Mouse (Mus musculus) kidney, embryonic 15.5 days (tissue): ENCODE data around the gene Mertk. TPM values are rescaled to one million over a fixed set of nuclear protein-coding genes. Genes with fewer than 3 reads are reported as not detected.
"Not testable (repeated sequence)": the region's sequence is repeated elsewhere in the genome, so short reads cannot be mapped to it uniquely, and the experiment has no call there.

Experiments
- ATAC-seq: fragments of 200-750 bp; cut with Nextera tagmentation; replicated peaks from 2 replicates; pipeline ENCODE4 v1.8.0; 2017; ENCODE audit warnings: moderate TSS enrichment; ENCODE audit not compliant: low FRiP score
- H3K27ac ChIP-seq: fragments of 300-500 bp; sonication (generic); 2 replicates; pipeline ENCODE4 v1.5.1; 2015; ENCODE audit warnings: mild to moderate bottlenecking, inconsistent platforms
- H3K27me3 ChIP-seq: fragments of 300-500 bp; sonication (generic); 2 replicates; pipeline ENCODE4 v1.6.1; 2015; ENCODE audit warnings: inconsistent platforms
- H3K36me3 ChIP-seq: fragments of 300-500 bp; sonication (generic); 2 replicates; pipeline ENCODE4 v1.6.1; 2015; ENCODE audit warnings: inconsistent platforms
- H3K4me1 ChIP-seq: fragments of 300-500 bp; sonication (generic); 2 replicates; pipeline ENCODE4 v1.6.1; 2015; ENCODE audit warnings: inconsistent platforms
- H3K4me2 ChIP-seq: fragments of 300-500 bp; sonication (generic); 2 replicates; pipeline ENCODE4 v1.6.1; 2015; ENCODE audit warnings: moderate library complexity, mild to moderate bottlenecking, inconsistent platforms
- H3K4me3 ChIP-seq: fragments of 300-500 bp; sonication (generic); replicated peaks from 2 replicates; pipeline ENCODE4 v1.5.1; 2015; ENCODE audit warnings: mild to moderate bottlenecking, inconsistent platforms
- H3K9ac ChIP-seq: fragments of 300-500 bp; sonication (generic); 2 replicates; pipeline ENCODE4 v1.6.1; 2015; ENCODE audit warnings: mild to moderate bottlenecking, inconsistent platforms
- H3K9me3 ChIP-seq: fragments of 300-500 bp; sonication (generic); replicated peaks from 2 replicates; pipeline ENCODE4 v1.6.1; 2016; ENCODE audit warnings: inconsistent platforms
- WGBS: fragments of 180-500 bp; shearing (Covaris S2); methylation state at CpG from one replicate; pipeline ENCODE4 v1.1.7; 2015; ENCODE audit warnings: mixed read lengths; 5-methylcytosine and 5-hydroxymethylcytosine counted together
- polyA plus RNA-seq: library from polyadenylated mRNA; unstranded; fragments of >200 nt; fragmentation: Nextera tagmentation; extraction: Ambion mirVana; gene quantifications from 2 replicates; pipeline ENCODE4 v1.2.1, GENCODE M21; 2015

The Mertk gene
- 11.5 and 11.7 TPM in 2 replicates for polyA plus RNA-seq

DNA sequence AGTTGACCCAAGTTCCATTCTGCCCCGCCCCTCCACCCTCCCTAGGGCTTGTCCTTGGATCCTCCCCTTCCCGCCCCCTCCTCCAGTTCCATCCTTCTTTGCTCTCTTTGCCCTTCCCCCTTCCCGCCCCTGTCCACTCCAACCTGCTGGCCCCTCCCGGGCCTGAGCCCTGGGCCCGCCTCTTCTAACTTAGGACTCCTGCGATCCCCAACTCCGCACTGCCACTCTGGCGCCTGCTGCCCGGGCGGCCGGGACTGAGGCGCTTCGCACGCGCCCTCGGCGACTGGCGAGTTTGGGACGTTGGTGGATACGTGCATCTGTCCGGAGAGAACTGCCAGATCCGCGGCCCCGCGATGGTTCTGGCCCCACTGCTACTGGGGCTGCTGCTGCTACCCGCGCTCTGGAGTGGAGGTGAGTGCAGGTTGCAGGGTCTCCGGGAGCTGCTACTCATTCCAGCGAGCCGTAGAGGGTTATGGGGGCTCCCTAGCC, at the start of gene Mertk:
Gene Mertk (plus strand): TSS at position 264 of the 489 bp plus-strand sequence.
- peak within 1 kb of the TSS; percentile 97 for H3K27ac ChIP-seq
- peak within 1 kb of the TSS; percentile 85 for H3K4me3 ChIP-seq
- no peaks in the 10 kb centered on the region for H3K9me3 ChIP-seq
- no peaks in the 10 kb centered on the region for H3K27me3 ChIP-seq
- peak; percentile 94 for ATAC-seq
- peak within 1 kb of the TSS; percentile 89 for H3K4me2 ChIP-seq
- H3K36me3 ChIP-seq, result peaks cover 3% of the 10 kb centered on the region; the same call in 1 of the 2 replicates
- H3K9ac ChIP-seq, result peak within 1 kb of the TSS; percentile 89
- peaks cover 12% of the 10 kb centered on the region for H3K4me1 ChIP-seq
- under 1% methylated on average over 30 of the region's 30 CpGs for WGBS

DNA sequence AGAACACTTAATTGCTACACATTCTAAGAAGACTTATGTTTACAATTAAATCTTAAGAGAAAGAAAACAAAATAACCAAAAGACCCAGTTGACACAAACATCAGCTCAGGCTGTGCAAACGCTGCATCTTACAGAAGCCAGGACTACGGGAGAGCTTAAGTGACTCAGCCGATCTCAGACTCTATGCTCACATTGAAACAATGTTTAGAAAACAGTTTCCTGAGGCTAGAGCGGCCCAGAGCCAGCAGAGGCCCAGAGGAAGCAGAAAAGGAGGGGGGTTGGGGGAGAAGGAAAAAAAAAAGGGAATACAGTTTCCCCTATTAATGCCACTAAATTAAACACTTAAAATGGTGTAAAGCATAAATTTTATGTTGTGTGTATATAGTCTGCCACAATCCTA, 18.1 kb upstream of the Mertk start:
- H3K4me2 ChIP-seq, result no peak overlapping the region
- H3K36me3 ChIP-seq, result peaks cover 91% of the 10 kb centered on the region
- H3K4me1 ChIP-seq, result peaks cover 4% of the 10 kb centered on the region
- H3K27me3 ChIP-seq, result no peaks in the 10 kb centered on the region
- WGBS, result 74% methylated on average over 4 of the region's 4 CpGs
- no peak overlapping the region for H3K9ac ChIP-seq
- ATAC-seq, result no peak
- H3K27ac ChIP-seq, result no peak overlapping the region
- no peak overlapping the region for H3K4me3 ChIP-seq
- no peaks in the 10 kb centered on the region for H3K9me3 ChIP-seq

DNA sequence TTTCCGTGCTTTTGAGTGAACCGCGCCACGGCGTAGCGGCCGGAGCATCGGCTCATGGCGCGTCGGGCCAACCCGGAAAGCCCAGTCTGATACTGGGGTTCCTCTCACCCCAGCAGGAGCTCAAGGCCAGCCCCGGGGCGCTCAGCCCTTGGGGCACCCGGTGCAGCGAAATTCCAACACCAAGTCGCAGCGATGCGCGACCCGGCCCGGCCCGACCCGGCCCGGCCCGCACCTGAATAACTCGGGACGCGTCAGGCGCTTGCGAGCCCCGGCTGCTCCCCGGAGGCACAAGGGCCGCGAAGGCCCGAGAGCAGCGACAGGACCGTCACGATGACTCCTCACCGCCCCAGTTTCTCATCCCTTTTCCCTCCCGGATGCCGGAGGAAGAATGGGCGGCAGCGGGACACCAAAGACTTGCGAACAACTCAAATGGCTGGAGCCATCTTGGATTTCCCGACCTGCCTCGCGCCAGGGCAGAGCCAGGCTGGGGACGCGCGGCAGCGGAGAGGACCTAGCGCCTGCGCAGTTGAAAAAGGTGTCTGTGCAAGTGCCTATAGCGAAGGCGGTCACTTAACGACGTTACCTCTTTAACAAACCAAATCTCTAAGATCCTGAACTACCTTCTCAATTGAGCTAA, 11.7 kb upstream of the Mertk start, which contains the start of gene Anapc1:
Gene Anapc1 (minus strand): TSS at position 471 of the 637 bp plus-strand sequence.
- H3K27me3 ChIP-seq, result no peaks in the 10 kb centered on the region
- H3K27ac ChIP-seq, result peak within 1 kb of the TSS; percentile 94
- H3K4me3 ChIP-seq, result peak within 1 kb of the TSS; percentile 85
- under 1% methylated on average over 58 of the region's 58 CpGs for WGBS
- H3K9ac ChIP-seq, result peak within 1 kb of the TSS; percentile 96
- ATAC-seq, result peak; percentile 97
- peaks cover 30% of the 10 kb centered on the region for H3K36me3 ChIP-seq
- H3K9me3 ChIP-seq, result no peaks in the 10 kb centered on the region
- H3K4me1 ChIP-seq, result peaks cover 13% of the 10 kb centered on the region
- H3K4me2 ChIP-seq, result peak within 1 kb of the TSS; percentile 65

DNA sequence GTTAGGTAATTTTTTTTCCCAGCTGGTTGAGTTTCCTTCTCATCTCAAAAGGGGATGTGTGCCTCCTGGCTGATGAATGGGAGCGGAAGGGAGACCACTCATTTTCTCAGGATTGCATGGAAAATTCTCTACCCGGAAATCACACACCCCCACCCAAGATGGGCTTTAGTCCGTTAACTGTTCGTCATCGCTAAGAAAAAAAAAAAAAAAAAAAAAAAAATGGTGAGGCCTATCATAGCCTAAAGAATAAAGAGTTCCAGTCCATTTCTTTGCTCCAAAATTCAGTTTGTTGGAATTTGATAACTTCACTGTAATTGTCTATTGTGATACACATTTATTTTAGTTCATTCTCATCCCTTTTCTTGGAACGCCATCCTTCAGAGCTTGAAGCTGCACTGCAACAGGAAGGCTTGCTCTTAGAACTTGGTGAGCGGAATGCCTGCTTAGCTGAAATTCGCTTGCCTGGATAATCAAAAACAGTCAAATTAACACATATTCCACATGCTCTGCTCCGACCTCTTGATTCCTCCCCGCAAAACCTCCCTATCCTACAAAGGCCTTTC, 11.1 kb upstream of the Mertk start:
- Histone ChIP-seq H3K9ac (peak overlapping the region; percentile 96), H3K27ac (peak overlapping the region; percentile 94), H3K9me3 (no peaks in the 10 kb centered on the region), H3K4me3 (peak overlapping the region; percentile 85), H3K4me1 (peaks cover 13% of the 10 kb centered on the region), H3K4me2 (peak overlapping the region; percentile 65), H3K27me3 (no peaks in the 10 kb centered on the region), H3K36me3 (peaks cover 26% of the 10 kb centered on the region)
- ATAC-seq, result peak; percentile 55
- 47% methylated on average over 10 of the region's 10 CpGs for WGBS

DNA sequence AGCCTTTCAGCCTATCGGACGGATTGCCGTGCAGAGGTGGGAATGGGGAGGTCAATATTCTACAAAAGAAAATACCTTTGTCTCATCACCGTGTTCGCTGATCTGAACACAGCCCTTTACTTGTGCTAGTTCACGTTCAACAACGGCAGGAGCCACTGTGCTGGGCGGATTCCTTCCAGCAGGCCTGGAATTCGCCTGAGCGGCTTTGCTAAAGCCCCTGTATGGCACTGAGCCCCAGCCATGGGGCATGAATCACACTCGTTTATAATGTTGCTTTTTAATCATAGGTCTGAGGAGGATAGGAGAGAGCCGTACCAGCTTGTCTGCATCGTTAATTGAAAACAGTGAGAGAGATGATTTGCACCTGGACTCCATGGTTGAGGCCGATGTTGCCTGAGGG, 6.4 kb upstream of the Mertk start:
- no peak overlapping the region for H3K4me2 ChIP-seq
- ATAC-seq, result no peak

DNA sequence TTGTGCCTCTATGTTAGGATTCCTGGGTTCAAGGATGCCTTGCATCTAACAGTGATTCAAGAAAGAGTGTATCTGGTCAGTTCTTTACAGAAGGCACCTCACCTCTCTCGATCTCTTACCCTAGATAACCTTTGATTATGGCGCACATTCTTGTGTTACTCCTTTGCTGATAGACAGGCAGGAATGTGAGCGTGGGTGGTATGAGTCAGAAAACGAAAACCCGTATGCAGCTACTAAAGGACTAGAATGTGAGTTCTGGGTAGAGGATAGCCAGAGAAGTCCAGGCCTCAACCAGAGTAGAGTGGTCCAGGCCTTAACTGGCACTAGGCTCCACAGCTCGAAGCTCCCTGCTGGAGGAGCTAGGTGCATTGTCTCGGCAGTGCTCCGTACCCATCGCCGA, 6.0 kb upstream of the Mertk start:
- ATAC-seq, result no peak
- WGBS, result 86% methylated on average over 10 of the region's 10 CpGs
- H3K4me1 ChIP-seq, result peaks cover 5% of the 10 kb centered on the region
- H3K36me3 ChIP-seq, result no peaks in the 10 kb centered on the region
- no peak overlapping the region for H3K4me2 ChIP-seq
- no peak overlapping the region for H3K27ac ChIP-seq
- H3K27me3 ChIP-seq, result no peaks in the 10 kb centered on the region
- H3K4me3 ChIP-seq, result no peak overlapping the region
- H3K9ac ChIP-seq, result no peak overlapping the region
- H3K9me3 ChIP-seq, result no peaks in the 10 kb centered on the region

More for the DNA sequence above, 6.4 kb upstream of the Mertk start:
- Histone ChIP-seq H3K36me3 (no peaks in the 10 kb centered on the region), H3K9me3 (no peaks in the 10 kb centered on the region), H3K27ac (no peak overlapping the region), H3K9ac (no peak overlapping the region), H3K4me1 (peaks cover under 1% of the 10 kb centered on the region; the same call in 1 of the 2 replicates), H3K4me3 (no peak overlapping the region), H3K27me3 (no peaks in the 10 kb centered on the region)
- WGBS, result 69% methylated on average over 14 of the region's 14 CpGs

DNA sequence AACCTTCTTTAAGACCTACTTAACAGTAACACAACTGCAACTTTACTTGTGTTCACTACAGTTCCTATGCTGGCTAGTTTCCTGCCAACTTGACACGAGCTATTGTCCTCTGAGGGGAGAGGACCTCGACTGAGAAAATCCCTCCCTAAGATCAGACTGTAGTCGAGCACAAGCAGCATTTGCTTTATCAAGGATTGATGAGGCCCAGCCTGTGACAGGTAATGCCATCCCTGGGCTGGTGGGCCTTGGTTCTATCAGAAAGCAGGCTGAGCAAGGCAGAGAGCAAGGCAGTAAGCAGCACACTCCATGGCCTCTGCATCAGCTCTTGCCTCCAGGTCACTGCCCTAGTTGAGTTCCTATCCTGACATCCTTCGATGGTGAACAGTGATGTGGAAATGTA, 5.5 kb upstream of the Mertk start:
- WGBS, result 65% methylated on average over 4 of the region's 4 CpGs
- no peak overlapping the region for H3K4me3 ChIP-seq
- H3K9ac ChIP-seq, result no peak overlapping the region
- H3K9me3 ChIP-seq, result no peaks in the 10 kb centered on the region
- no peaks in the 10 kb centered on the region for H3K27me3 ChIP-seq
- no peaks in the 10 kb centered on the region for H3K36me3 ChIP-seq
- peaks cover 7% of the 10 kb centered on the region for H3K4me1 ChIP-seq
- no peak for ATAC-seq
- H3K4me2 ChIP-seq, result no peak overlapping the region
- H3K27ac ChIP-seq, result no peak overlapping the region

DNA sequence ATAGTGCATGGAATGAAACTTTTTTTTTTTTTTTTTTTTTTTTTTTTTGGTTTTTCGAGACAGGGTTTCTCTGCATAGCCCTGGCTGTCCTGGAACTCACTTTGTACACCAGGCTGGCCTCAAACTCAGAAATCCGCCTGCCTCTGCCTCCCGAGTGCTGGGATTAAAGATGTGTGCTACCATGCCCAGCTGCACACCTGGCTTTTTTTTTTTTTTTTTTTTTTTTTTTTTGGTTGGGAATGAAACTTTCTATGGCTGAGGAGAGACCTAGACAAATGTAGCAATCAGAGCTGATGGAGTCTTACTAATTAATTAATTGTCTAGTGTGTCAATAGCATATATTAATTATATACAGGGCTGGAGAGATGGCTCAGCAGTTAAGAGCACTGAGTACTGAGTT, 4.9 kb upstream of the Mertk start:
- 92% methylated on average over 3 of the region's 3 CpGs for WGBS
- H3K27ac ChIP-seq, H3K4me2 ChIP-seq, H3K4me1 ChIP-seq, H3K36me3 ChIP-seq, H3K9me3 ChIP-seq, H3K27me3 ChIP-seq, H3K9ac ChIP-seq, H3K4me3 ChIP-seq, ATAC-seq: not testable (repeated sequence)

DNA sequence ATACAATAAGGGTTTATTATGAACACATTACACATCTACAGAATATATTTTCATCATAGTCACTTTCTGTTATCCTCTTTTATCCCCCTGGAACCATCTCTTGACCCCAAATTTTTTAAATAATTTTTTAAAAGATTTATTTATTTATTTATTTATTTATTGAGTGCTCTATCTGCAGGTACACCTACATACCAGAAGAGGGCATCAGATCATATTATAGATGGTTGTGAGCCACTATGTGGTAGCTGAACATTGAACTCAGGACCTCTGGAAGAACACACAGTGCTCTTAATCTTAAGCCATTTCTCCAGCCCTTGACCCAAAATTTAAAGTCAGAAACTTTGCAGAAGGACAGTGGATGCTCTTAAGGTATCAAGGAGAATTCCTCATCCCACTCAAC, 4.2 kb upstream of the Mertk start:
- Histone ChIP-seq H3K36me3 (no peaks in the 10 kb centered on the region), H3K4me3 (no peak overlapping the region), H3K4me1 (peaks cover 7% of the 10 kb centered on the region), H3K27me3 (no peaks in the 10 kb centered on the region), H3K9me3 (no peaks in the 10 kb centered on the region), H3K9ac (no peak overlapping the region), H3K4me2 (no peak overlapping the region), H3K27ac (no peak overlapping the region)
- no peak for ATAC-seq

DNA sequence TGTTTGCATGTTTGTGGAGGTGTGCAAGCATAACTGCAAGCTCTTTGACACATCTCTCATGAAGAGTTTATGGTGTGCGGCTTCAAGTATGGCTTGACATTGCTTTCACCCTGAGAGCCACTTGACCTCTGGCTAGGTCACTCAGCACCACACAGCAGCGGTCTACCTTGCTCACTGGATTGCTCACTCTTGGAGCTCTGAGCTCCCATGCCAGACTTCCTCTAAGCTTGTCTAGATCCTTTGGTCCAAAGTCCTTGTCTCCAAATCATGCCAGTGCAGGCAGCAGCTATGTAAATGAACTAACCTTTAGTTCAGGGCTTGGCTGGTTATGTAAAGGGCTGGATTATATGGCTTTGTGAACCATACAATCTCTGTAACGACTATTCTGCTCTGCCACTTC, 2.3 kb upstream of the Mertk start:
- 69% methylated on average over 3 of the region's 3 CpGs for WGBS
- Histone ChIP-seq H3K9ac (no peak overlapping the region), H3K4me3 (no peak overlapping the region), H3K36me3 (no peaks in the 10 kb centered on the region; the same call in 1 of the 2 replicates), H3K4me2 (no peak overlapping the region), H3K27ac (no peak overlapping the region), H3K9me3 (no peaks in the 10 kb centered on the region), H3K27me3 (no peaks in the 10 kb centered on the region), H3K4me1 (peaks cover 12% of the 10 kb centered on the region)
- no peak for ATAC-seq

DNA sequence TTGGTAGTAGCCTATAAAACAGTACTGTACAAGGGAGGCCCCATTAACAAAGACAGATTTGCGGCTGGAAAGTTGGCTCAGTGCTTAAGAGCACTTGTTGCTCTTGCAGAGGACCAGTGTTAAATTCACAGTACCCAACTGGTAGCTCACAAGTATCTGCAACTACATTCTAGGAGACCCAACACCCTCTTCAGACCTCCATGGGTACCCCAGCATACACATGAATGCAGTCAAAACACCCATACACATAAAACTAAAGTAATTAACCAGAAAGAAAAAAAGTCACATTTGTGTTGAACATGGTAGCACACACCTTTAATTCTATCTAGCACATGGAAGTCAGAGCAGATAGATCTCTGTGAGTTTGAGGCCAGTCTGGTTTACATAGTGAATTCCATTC, 1.7 kb upstream of the Mertk start:
- ATAC-seq, result no peak
- Histone ChIP-seq H3K9ac (no peak overlapping the region), H3K4me3 (no peak overlapping the region), H3K4me2 (no peak overlapping the region), H3K4me1 (peaks cover 12% of the 10 kb centered on the region), H3K27ac (0 out of 2 replicates have a peak overlapping the region, but pooled peaks have one; percentile 97), H3K36me3 (no peaks in the 10 kb centered on the region; the same call in 1 of the 2 replicates), H3K27me3 (no peaks in the 10 kb centered on the region), H3K9me3 (no peaks in the 10 kb centered on the region)
- WGBS, result 92% methylated on average over 1 of the region's 1 CpGs

DNA sequence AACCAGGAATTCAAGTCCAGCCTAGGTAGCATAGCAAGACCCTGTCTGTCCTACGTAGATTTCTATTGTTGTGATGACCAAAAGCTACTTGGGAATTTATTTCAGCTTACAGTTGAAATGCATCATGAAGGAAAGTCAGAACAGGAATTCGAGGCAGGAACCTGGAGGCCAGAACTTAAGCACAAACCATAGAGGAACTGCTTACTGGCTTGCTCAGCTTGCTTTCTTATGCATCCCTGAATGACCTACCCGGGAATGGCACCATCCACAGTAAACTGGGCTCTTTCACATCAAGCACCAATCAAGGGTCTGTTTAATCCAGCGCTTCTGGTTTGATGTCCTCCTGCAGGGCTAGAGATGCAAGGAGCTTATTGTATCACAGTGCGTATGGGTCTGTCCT, 1.2 kb upstream of the Mertk start:
- Histone ChIP-seq H3K9me3 (no peaks in the 10 kb centered on the region), H3K9ac (peak overlapping the region; percentile 22; the same call in 1 of the 2 replicates), H3K27me3 (no peaks in the 10 kb centered on the region), H3K36me3 (no peaks in the 10 kb centered on the region; the same call in 1 of the 2 replicates), H3K4me2 (peak overlapping the region; percentile 89), H3K4me1 (peaks cover 12% of the 10 kb centered on the region), H3K4me3 (peak overlapping the region; percentile 85), H3K27ac (peak overlapping the region; percentile 97)
- WGBS, result 48% methylated on average over 5 of the region's 5 CpGs
- ATAC-seq, result no peak
